Mouse (Mus musculus) CH12.LX (cell line): ENCODE results near the gene Hist1h3c. TPM values are rescaled to one million over a fixed set of nuclear protein-coding genes. Genes with fewer than 3 reads are reported as not detected.

Source experiments
- DNase-seq: peaks from one replicate; pipeline ENCODE4 v3.0.0-alpha.2; 2013; ENCODE audit errors: extremely low read depth
- H3K27ac ChIP-seq: 2 replicates; pipeline ENCODE4 v1.5.1; 2012; ENCODE audit warnings: low read depth, mild to moderate bottlenecking, control low read depth, moderate library complexity; ENCODE audit not compliant: insufficient read depth
- H3K27me3 ChIP-seq: replicated peaks from 2 replicates; pipeline ENCODE3; 2012; ENCODE audit warnings: inconsistent platforms
- H3K36me3 ChIP-seq, 2 experiments: replicated peaks in 1 of 2; 2 replicates each; pipeline versions ENCODE3 to v1.6.1; 2012; ENCODE audit warnings: inconsistent platforms in 1 of 2, low read length in 1 of 2, mild to moderate bottlenecking in 1 of 2, mixed read lengths in 1 of 2, moderate library complexity in 1 of 2; ENCODE audit not compliant: control insufficient read depth in 1 of 2, insufficient read depth in 1 of 2
- H3K4me1 ChIP-seq, 2 experiments: 2 replicates each; pipeline ENCODE4 v1.6.1; 2012; ENCODE audit warnings: inconsistent platforms in 1 of 2, moderate library complexity in 1 of 2; ENCODE audit not compliant: insufficient read depth in 2 of 2, control insufficient read depth in 1 of 2
- H3K4me2 ChIP-seq: 2 replicates; pipeline ENCODE4 v1.6.1; 2012; ENCODE audit warnings: low read depth, mild to moderate bottlenecking, control low read depth; ENCODE audit not compliant: poor library complexity, insufficient read depth, severe bottlenecking
- H3K4me3 ChIP-seq, 3 experiments: fragments of 150-350 bp in 1 of 3; sonication (generic) in 1 of 3; replicated peaks in 1 of 3; 2 replicates each; pipeline versions ENCODE3 to v1.5.1; 2011 to 2012; ENCODE audit warnings: low read depth in 2 of 3, low read length in 2 of 3, mild to moderate bottlenecking in 2 of 3, moderate library complexity in 2 of 3, control low read depth in 1 of 3, improper control_type of control experiment in 1 of 3, inconsistent platforms in 1 of 3, mixed read lengths in 1 of 3; ENCODE audit not compliant: poor library complexity in 1 of 3
- H3K79me2 ChIP-seq: replicated peaks from 2 replicates; pipeline ENCODE4 v1.6.1; 2012; ENCODE audit warnings: mild to moderate bottlenecking, moderate library complexity; ENCODE audit not compliant: control insufficient read depth, poor library complexity, insufficient read depth, severe bottlenecking; ENCODE audit errors: extremely low read depth
- H3K9ac ChIP-seq: 2 replicates; pipeline ENCODE4 v1.6.1; 2012; ENCODE audit warnings: low read depth, mild to moderate bottlenecking, control low read depth, moderate library complexity; ENCODE audit not compliant: insufficient read depth
- H3K9me3 ChIP-seq: replicated peaks from 2 replicates; pipeline ENCODE3; 2012; ENCODE audit warnings: low read length, inconsistent platforms, mixed read lengths
- BHLHE40 ChIP-seq: IDR thresholded peaks from 2 replicates; pipeline ENCODE4 v1.6.1; 2011; ENCODE audit warnings: mild to moderate bottlenecking, low read depth, low read length, improper control_type of control experiment
- CHD1 ChIP-seq: IDR thresholded peaks from 2 replicates; pipeline ENCODE4 v1.6.1; 2012; ENCODE audit warnings: low read depth, low read length, improper control_type of control experiment, inconsistent platforms
- CTCF ChIP-seq, 2 experiments: IDR thresholded peaks in 1 of 2; conservative IDR thresholded peaks in 1 of 2; 2 replicates each; pipeline ENCODE4 v1.5.1; 2011 to 2012; ENCODE audit warnings: low read depth in 2 of 2, low read length in 2 of 2, improper control_type of control experiment in 1 of 2, inconsistent platforms in 1 of 2, mild to moderate bottlenecking in 1 of 2, moderate library complexity in 1 of 2
- E2F4 ChIP-seq: IDR thresholded peaks from 2 replicates; pipeline ENCODE4 v1.6.1; 2011; ENCODE audit warnings: low read depth, low read length, improper control_type of control experiment; ENCODE audit not compliant: insufficient replicate concordance
- ELF1 ChIP-seq: IDR thresholded peaks from 2 replicates; pipeline ENCODE4 v1.6.1; 2014; ENCODE audit warnings: low read depth, mild to moderate bottlenecking, inconsistent platforms, low read length, improper control_type of control experiment
- EP300 ChIP-seq: IDR thresholded peaks from 2 replicates; pipeline ENCODE4 v1.6.1; 2011; ENCODE audit warnings: low read length, improper control_type of control experiment
- ETS1 ChIP-seq: conservative IDR thresholded peaks from 2 replicates; pipeline ENCODE4 v1.6.1; 2012; ENCODE audit warnings: low read depth, mild to moderate bottlenecking, inconsistent platforms, low read length, improper control_type of control experiment, moderate library complexity
- GABPA ChIP-seq: IDR thresholded peaks from 2 replicates; pipeline ENCODE4 v1.6.1; 2012; ENCODE audit warnings: low read depth, low read length, improper control_type of control experiment, inconsistent platforms; ENCODE audit not compliant: insufficient replicate concordance
- HCFC1 ChIP-seq: IDR thresholded peaks from 2 replicates; pipeline ENCODE4 v1.6.1; 2012; ENCODE audit warnings: low read depth, mild to moderate bottlenecking, inconsistent platforms, low read length, improper control_type of control experiment
- IRF4 ChIP-seq: IDR thresholded peaks from 2 replicates; pipeline ENCODE4 v1.6.1; 2014; ENCODE audit warnings: low read depth, mild to moderate bottlenecking, inconsistent platforms, low read length, improper control_type of control experiment
- JUN ChIP-seq: IDR thresholded peaks from 2 replicates; pipeline ENCODE4 v1.6.1; 2011; ENCODE audit warnings: low read depth, mild to moderate bottlenecking, low read length, improper control_type of control experiment, moderate library complexity; ENCODE audit not compliant: insufficient read depth
- JUND ChIP-seq: conservative IDR thresholded peaks from 2 replicates; pipeline ENCODE4 v1.6.1; 2011; ENCODE audit warnings: low read depth, low read length, improper control_type of control experiment
- KAT2A ChIP-seq: IDR thresholded peaks from 2 replicates; pipeline ENCODE4 v1.6.1; 2012; ENCODE audit warnings: low read length, improper control_type of control experiment, inconsistent platforms; ENCODE audit not compliant: insufficient replicate concordance
- MAFK ChIP-seq: IDR thresholded peaks from 2 replicates; pipeline ENCODE4 v1.6.1; 2011; ENCODE audit warnings: low read length, improper control_type of control experiment; ENCODE audit not compliant: insufficient replicate concordance
- MEF2A ChIP-seq: IDR thresholded peaks from 2 replicates; pipeline ENCODE4 v1.6.1; 2014; ENCODE audit warnings: low read depth, mild to moderate bottlenecking, inconsistent platforms, low read length, improper control_type of control experiment, borderline replicate concordance
- MXI1 ChIP-seq: IDR thresholded peaks from 2 replicates; pipeline ENCODE4 v1.6.1; 2011; ENCODE audit warnings: mild to moderate bottlenecking, low read depth, low read length, improper control_type of control experiment
- MYC ChIP-seq: IDR thresholded peaks from 2 replicates; pipeline ENCODE4 v1.6.1; 2011; ENCODE audit warnings: low read depth, mild to moderate bottlenecking, improper control_type of control experiment, low read length
- NRF1 ChIP-seq: IDR thresholded peaks from 2 replicates; pipeline ENCODE4 v1.6.1; 2014; ENCODE audit warnings: low read depth, mild to moderate bottlenecking, inconsistent platforms, low read length, improper control_type of control experiment, moderate library complexity
- PAX5 ChIP-seq: IDR thresholded peaks from 2 replicates; pipeline ENCODE4 v1.6.1; 2012; ENCODE audit warnings: low read length, inconsistent platforms, mixed read lengths
- POLR2A ChIP-seq: IDR thresholded peaks from 2 replicates; pipeline ENCODE4 v1.6.1; 2011; ENCODE audit warnings: low read depth, mild to moderate bottlenecking, improper control_type of control experiment, low read length
- POLR2AphosphoS2 ChIP-seq: IDR thresholded peaks from 2 replicates; pipeline ENCODE4 v1.6.1; 2011; ENCODE audit warnings: low read depth, low read length, improper control_type of control experiment
- RAD21 ChIP-seq: IDR thresholded peaks from 2 replicates; pipeline ENCODE4 v1.6.1; 2011; ENCODE audit warnings: low read depth, mild to moderate bottlenecking, low read length, improper control_type of control experiment, moderate library complexity
- RCOR1 ChIP-seq: conservative IDR thresholded peaks from 2 replicates; pipeline ENCODE4 v1.6.1; 2012; ENCODE audit warnings: low read depth, mild to moderate bottlenecking, inconsistent platforms, low read length, improper control_type of control experiment
- SIN3A ChIP-seq: IDR thresholded peaks from 2 replicates; pipeline ENCODE4 v1.6.1; 2012; ENCODE audit warnings: low read length, improper control_type of control experiment, inconsistent platforms
- SMC3 ChIP-seq: IDR thresholded peaks from 2 replicates; pipeline ENCODE4 v1.6.1; 2011; ENCODE audit warnings: low read depth, low read length, improper control_type of control experiment
- TBP ChIP-seq: conservative IDR thresholded peaks from 2 replicates; pipeline ENCODE4 v1.6.1; 2011; ENCODE audit warnings: low read depth, low read length, improper control_type of control experiment
- TCF12 ChIP-seq: IDR thresholded peaks from 2 replicates; pipeline ENCODE4 v1.6.1; 2014; ENCODE audit warnings: low read depth, mild to moderate bottlenecking, inconsistent platforms, low read length, improper control_type of control experiment
- UBTF ChIP-seq: IDR thresholded peaks from 2 replicates; pipeline ENCODE4 v1.6.1; 2012; ENCODE audit warnings: low read depth, mild to moderate bottlenecking, inconsistent platforms, low read length, improper control_type of control experiment, moderate library complexity
- USF1 ChIP-seq: IDR thresholded peaks from 2 replicates; pipeline ENCODE4 v1.6.1; 2014; ENCODE audit warnings: low read depth, mild to moderate bottlenecking, inconsistent platforms, low read length, improper control_type of control experiment
- USF2 ChIP-seq: conservative IDR thresholded peaks from 2 replicates; pipeline ENCODE4 v1.6.1; 2011; ENCODE audit warnings: low read depth, low read length, improper control_type of control experiment
- ZC3H11A ChIP-seq: IDR thresholded peaks from 2 replicates; pipeline ENCODE4 v1.6.1; 2012; ENCODE audit warnings: low read depth, mild to moderate bottlenecking, inconsistent platforms, low read length, improper control_type of control experiment
- ZMIZ1 ChIP-seq: IDR thresholded peaks from 2 replicates; pipeline ENCODE4 v1.6.1; 2012; ENCODE audit warnings: low read depth, mild to moderate bottlenecking, inconsistent platforms, low read length, improper control_type of control experiment
- ZNF384 ChIP-seq: IDR thresholded peaks from 2 replicates; pipeline ENCODE4 v1.6.1; 2012; ENCODE audit warnings: low read depth, low read length, improper control_type of control experiment, inconsistent platforms
- dilution Hi-C: fragments of 300-500 bp; cut with MboI; formaldehyde crosslinking; loops from 2 replicates; pipeline ENCODE4 v1.14.3; 2020; ENCODE audit warnings: low sequenced_read_pairs; ENCODE audit not compliant: extremely low pct_unique_long_range_greater_than_20kb, extremely low pct_ligation_motif_present
- in situ Hi-C: fragments of 300-500 bp; cut with MboI; formaldehyde crosslinking; loops from 3 replicates; pipeline ENCODE4 v1.14.3; 2019; ENCODE audit warnings: low sequenced_read_pairs, low pct_ligation_motif_present, low pct_unique_long_range_greater_than_20kb, mixed read lengths
- polyA plus RNA-seq: library from polyadenylated mRNA; unstranded; fragments of >175 nt; gene quantifications from 2 replicates; pipeline ENCODE4 v1.2.1, GENCODE M21; 2012; ENCODE audit warnings: low read depth; ENCODE audit not compliant: insufficient read length
- total RNA-seq, 2 experiments: library from RNA; depleted of rRNA; stranded (reverse); fragments of 300-350 nt in 1 of 2; fragments of >200 nt in 1 of 2; gene quantifications; 2 replicates each; pipeline ENCODE4 v1.2.3; 2012 to 2014

Gene Hist1h3c
- total and polyA plus RNA-seq, 3 experiments, result 7.3 to 1,847 (median 73.1) TPM

DNA sequence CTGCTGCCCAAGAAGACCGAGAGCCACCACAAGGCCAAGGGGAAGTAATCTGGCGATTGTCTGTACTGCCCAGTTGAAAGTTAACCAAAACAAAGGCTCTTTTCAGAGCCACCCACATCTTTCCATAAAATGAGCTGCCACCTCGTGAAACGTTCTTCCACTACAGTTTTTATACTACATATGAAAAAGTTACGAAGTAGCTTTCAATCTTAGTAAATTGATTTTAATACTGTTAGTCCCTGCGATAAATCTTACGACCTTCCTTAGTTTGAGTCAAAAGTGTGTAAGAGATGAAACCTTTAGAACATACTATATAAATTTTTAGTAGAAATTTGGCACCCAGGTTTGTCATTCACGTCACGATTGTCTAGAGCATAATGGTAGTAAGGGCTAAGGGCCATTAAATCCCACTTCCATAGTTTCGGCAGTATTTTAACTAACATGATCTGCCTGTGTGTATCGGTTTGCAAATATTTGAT is 6.1 kb upstream of the Hist1h3c start:
- peak overlapping the region; percentile 84 for H3K9ac ChIP-seq
- in situ Hi-C loops (loop anchor here (25.0 kb wide), 1 partner anchor 1714 kb away; the partner anchor contains the start of genes Hist1h2ag, Hist1h2ah, Hist1h2bj and Hist1h2bk), dilution Hi-C loops (no loop called here)
- TF ChIP-seq MEF2A (no peak), ZC3H11A (no peak), TCF12 (no peak), JUND (no peak), PAX5 (no peak), HCFC1 (no peak; the same call in 1 of the 2 replicates), SMC3 (no peak), ZMIZ1 (peak; percentile 98), JUN (no peak), RCOR1 (no peak), RAD21 (no peak), BHLHE40 (no peak; the same call in 1 of the 2 replicates), SIN3A (peak; percentile 10; the same call in 1 of the 2 replicates), TBP (no peak), IRF4 (no peak), GABPA (no peak), MXI1 (no peak), MYC (0 out of 2 replicates have a peak, but pooled peaks have one; percentile 33), UBTF (0 out of 2 replicates have a peak, but pooled peaks have one; percentile 99), NRF1 (no peak), ZNF384 (no peak), CTCF (conservative IDR thresholded peaks at IDR 0.05 in 1 of 2, IDR thresholded peaks at IDR 0.05 in 1 of 2; ENCODE audit: low read depth in 2 of 2, low read length in 2 of 2) (no peak), E2F4 (no peak), POLR2AphosphoS2 (peak; percentile 97), MAFK (no peak), EP300 (no peak), USF1 (no peak), CHD1 (no peak), ETS1 (no peak), POLR2A (peak; percentile 90), USF2 (no peak), ELF1 (no peak), KAT2A (no peak)
- no peaks in the 10 kb centered on the region for H3K79me2 ChIP-seq
- H3K27me3 ChIP-seq, result no peaks in the 10 kb centered on the region
- H3K36me3 ChIP-seq, result no peaks in the 10 kb centered on the region
- H3K27ac ChIP-seq, result peak overlapping the region; percentile 95
- peak overlapping the region in 2 of 3 experiments; percentile 34 to 40 for H3K4me3 ChIP-seq
- H3K4me2 ChIP-seq, result peak overlapping the region; percentile 70; the same call in 1 of the 2 replicates
- H3K9me3 ChIP-seq, result no peaks in the 10 kb centered on the region
- peaks cover 0 to 37% of the 10 kb centered on the region in 2 experiments; a peak in 2 of 4 replicates for H3K4me1 ChIP-seq
- no peak for DNase-seq
